Mouse (Mus musculus) gastrocnemius, adult 18-20 months (tissue): ENCODE measurements at regions not wholly inside any gene's neighbourhood (a gene's known extent, or its start where the extent isn't known, plus 50 kb on each side); places are given as distances from the start of the nearest gene placed in this dataset.
A peak's percentile ranks its signal among the peaks of the same experiment; 100 is the strongest.
"Not testable (repeated sequence)": the region's sequence is repeated elsewhere in the genome, so short reads cannot be mapped to it uniquely, and the experiment has no call there.

ENCODE experiments used
- DNase-seq: peaks from one replicate; pipeline ENCODE4 v3.0.0; 2021; ENCODE audit warnings: low spot score

DNA sequence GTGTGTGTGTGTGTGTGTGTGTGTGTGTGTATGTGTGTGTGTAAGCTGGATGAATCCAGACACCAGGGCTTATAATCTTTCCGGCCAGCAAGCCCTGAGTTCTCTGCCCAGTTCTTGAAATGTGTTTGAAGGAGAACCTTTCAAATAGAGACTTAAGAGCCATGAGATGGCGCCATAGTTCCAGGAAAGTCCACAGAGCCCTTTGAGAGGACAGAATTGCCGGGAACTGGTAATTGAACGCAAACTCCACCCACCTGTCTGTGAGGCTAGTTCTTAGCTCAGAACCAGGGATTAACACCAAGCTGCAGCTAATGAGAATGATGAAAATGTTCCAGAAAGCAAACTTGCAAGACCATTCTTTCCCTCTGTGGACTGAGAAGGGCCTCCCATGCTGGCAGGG lies 72.2 kb downstream of the Trim42 start:
- no peak for DNase-seq

DNA sequence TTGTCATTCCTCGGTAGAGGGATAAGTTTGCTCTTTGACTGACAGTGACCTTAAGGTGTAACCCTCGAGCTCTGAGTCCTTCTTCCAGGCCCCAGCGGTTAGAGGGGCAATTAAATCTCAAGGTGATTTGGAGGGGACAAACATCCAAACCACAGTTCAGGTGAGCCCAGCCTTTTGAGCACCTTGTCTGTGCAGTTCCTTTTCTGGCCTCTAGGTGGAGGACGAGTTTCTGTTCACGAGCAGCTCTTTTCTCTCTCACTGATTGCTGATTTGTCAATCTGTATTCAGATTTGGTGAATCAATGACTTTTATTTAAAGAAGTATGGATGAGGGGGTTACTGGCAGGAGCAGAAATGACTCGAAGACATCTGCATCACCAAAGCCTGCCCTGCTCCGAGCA lies 74.0 kb downstream of the Trim42 start:
- DNase-seq = peak; percentile 14

DNA sequence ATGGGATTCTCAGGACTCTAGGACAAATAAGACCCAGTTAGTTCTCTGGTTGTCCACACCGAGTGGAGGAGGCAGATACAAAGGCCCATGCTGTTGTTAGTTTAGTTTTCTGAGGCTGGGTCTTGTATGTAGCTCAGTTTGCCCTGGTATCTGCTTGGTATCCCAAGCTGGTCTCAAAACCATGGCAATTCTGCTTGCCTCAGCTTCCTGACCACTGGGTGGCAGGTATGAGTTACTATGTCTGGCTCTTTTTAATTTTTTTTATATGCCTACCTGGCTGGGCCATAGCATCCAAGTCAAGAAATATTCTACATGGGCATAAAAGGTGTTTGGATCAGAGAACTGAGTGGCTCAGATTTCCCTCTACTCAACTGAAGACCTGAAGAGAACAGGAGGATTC lies 77.9 kb downstream of the Trim42 start:
- no peak for DNase-seq

DNA sequence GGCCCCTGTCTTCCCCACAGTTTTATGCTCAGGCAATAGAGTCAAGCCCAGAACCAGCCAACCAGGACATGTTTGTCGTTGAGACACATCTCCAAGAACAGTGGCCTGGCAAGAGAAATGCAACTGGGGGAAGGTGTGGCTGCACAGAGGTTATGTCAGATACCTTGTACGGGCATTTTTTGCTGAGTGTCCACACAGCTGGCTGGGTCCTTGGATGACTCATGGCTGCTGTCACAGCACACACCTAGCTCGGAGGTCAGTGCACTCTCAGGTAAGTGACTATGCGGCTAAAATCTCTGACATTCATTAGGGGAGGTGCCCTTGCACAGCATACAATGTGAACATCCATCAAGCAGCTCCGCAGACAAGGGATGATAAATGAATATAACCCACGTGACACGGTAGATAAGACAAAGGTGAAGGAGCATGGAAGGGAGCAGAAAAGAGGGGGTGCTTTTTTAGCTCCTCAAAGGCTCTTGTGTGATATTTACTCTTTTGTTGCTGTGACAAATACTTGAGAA lies 85.4 kb downstream of the Trim42 start:
- DNase-seq = no peak

DNA sequence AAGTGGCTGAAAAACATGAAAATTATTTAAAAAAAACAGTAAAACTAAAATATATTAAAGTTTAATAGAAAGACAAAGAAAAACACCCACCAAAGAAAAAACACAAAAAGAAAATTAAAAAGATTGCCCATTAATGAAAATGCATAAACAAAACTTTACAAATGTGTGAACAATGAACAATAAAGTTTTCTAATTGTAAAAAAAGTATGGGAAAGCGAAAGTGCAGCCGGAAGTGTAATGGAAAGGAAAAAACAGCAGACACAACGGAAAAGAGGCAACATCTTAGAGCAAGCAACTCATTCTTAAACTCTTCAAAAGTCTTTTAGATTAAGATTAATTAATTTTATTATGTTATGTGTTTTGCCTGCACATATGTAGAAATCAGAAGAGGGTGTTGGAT lies 87.7 kb downstream of the Trim42 start:
- DNase-seq = no peak

DNA sequence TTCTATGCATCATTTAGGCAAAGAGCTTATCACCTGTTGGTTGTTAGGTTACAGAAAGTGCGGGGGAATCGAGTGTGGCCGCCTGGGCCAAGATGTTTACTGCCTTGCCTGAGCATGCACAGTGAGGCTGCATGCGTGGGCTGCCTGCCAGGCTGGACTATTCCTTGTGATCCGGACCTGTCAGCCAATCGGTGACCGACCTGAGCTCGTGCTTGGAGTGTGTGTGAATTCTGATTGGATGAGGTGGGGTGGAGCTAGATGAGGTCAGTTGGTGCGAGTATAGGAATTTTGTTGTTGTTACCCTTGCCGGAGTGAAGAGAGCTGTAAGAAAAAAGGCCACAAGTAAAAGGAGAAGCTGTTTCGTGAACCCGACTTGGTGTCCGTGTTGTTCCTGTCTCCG lies 94.3 kb downstream of the Trim42 start:
- not testable (repeated sequence) for DNase-seq

DNA sequence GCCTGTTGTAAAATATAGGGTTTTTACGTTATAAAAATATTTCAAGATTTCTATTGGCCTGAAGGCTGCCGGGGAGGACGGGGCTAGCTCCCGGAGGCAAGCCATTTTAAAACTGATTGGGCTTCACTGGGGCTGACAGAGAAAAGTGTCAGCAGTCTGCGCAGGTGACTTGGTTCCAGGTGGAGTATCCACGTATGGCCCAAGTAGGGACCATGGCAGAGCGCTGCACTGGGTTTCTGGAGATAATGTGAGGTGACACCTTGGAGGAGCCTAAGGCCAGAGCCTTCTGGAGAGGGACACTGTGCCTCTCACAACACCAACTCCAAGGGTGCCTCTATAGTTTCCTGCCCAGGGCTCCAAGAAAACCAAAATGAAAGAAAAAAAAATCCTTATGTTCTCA lies 95.9 kb downstream of the Trim42 start:
- no peak for DNase-seq

DNA sequence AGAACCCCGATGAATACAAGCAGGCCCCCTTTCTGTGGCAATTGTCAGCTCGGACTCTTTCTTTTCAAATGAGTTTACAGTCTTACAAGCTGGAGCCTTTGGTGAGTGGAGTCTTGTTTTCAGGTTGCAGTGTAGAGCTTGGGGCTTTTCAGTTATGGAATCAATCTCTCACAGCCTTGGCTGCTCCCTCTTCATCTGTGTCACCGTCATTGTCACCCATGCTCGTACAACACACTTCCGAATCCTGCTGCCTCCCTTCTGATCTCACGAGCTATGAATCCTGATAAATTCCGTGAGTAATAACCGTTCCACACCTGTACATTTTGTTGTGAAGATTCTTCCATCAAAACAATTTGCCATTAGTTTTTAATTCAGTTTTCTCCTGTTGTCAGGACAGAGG lies 97.7 kb downstream of the Trim42 start:
- DNase-seq = no peak

DNA sequence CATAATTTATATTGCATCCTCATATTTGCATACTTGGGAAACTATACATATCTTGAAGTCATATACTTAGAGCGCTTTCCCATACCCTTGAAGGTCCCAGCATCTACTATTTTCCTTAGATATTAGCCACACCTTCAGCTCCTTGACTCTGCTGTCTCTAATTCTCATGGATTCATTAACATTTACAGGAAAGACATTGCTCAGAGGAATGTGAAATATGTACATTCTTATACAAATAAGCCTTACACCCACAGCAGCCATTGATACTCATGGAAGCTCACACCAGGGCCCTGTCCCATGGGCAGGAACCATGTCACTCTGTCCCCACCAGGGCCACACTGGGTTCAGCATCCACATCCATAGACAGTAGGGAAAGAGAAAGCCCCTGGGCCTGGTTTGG lies 122.1 kb downstream of the Trim42 start:
- no peak for DNase-seq

DNA sequence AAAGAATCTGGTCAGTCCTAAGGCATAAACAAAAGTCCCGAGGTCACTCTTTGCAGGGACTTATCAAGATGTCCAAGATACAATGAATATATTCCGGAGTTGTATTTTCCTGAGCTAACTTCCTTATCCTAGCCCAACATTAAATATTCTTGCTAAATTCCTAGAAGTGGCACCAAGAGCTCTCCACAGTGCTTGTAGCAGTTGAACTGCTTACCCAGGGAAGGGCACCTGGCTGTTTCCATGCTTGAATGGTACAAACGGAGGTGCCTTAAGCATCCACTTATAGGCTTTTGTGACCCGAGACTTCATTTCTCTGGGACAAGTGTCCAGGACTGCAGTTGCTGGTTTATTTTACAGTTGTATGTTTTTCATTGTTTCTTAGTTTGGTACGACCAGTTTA lies 115.1 kb upstream of the Slc25a36 start:
- no peak for DNase-seq

DNA sequence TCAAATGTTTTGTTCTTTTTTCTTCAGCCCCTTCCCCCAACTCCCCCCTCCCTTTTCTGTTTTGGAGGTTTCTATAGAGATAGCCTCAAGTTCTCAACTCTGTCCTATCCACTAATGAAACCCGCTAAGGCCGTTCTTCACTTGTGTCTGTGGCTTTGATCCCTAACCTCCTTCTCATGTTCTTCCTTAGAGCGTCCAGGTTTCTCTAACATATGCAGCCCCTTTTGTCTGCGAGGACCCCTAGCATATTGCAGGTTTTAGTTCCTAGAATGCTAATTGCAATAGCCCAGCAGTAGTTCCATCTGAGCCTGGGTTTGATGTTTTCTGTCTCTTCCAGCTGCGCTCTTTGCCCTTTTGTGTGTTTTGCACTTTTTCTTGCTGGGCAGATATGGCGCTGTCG lies 113.6 kb upstream of the Slc25a36 start:
- DNase-seq = no peak

DNA sequence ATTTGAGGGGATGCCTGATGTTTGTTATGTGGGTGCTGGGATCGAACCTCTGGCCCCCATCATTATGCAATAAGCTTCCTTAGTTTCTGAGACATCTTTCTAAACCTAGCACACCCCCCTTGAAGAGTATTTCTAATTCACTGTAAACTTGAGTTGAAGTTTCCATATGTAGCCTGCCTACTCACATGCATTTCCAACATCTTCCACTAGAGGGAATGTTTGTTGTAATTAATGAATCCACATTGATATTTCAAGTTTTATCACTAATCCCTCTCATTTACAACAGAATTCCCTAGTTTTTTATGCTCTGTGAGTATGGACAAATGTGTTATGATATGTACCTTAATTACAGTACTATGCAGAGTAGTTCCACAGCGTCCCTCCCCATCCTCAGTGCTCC lies 103.8 kb upstream of the Slc25a36 start:
- no peak for DNase-seq

DNA sequence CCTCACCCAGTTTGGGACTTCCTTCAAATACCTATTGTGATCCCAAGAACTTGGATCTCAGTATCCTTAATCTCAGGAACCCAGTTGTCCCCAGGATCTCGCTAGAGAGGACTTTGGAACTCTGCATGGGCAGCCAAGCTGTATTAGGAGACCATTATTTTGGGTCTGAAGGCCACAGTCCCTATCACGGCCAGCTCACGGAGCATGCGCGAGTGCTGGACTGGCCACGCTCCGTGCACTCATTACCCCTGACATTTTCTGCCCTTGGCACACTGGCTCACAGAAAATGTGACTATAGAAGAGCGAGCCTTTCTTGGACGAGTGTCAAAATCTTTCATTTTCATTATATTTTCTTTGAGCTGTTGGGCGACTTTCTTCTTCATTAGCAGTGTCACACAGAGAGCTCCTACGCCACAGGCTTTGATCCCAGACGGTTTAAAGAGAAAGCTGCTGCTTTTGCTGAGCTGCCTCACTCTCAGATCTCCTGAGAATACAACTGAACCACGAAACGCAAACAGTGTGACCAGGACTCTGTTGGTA lies 79.4 kb upstream of the Slc25a36 start:
- no peak for DNase-seq

DNA sequence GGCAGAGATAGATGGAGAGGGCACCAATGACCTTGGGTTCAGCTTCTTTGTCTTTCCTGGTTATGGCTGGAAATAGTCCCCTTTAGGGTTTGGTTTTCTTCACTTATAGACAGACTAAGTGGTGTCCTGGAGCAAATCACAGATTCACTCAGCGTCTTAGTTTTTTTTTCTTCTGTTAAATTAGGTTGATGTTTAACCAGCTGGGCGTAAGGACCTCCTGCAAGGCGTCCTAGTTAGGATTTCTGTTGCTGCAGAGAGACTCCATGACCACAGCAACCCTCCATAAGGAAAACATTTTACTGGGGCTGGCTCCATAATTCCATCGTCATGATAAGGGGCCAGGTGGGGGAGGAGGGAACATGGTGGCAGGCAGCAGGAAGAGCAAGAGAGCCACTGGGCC lies 78.7 kb upstream of the Slc25a36 start:
- DNase-seq = no peak

DNA sequence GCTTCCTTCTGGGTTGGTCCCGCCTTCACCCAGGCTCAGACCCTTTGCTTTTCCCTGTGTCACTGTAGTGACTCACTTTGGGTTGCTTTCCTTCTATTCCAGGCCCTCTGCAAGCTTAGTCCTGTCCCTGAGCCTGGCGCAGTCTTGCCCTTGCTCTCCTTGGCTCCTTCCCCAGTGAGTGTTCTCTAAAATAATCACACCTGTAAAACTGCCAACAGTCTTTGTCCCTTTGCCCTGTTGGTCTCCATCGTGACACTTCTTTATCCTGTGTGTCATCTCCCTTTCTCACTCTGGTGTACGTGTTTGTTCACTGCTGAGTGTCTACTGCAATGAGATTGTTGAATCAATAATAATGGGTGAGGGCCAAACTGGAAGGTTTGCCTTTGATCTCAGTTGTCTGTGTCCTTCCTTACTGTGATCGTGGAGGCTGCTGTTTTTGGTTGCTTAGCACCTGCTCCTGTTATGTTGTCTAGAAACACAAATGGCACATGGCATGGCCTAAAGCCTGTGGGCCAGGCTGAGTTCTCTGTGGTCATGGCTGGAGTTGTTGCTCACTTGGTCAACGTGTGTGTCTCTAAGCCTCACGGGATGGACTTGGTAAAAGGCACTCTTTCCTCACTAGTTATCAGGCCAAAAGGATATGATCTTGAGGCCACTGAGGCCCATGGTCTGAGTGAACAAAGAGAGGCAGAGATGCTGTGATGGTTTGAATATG lies 77.8 kb upstream of the Slc25a36 start:
- DNase-seq = peak; percentile 6

DNA sequence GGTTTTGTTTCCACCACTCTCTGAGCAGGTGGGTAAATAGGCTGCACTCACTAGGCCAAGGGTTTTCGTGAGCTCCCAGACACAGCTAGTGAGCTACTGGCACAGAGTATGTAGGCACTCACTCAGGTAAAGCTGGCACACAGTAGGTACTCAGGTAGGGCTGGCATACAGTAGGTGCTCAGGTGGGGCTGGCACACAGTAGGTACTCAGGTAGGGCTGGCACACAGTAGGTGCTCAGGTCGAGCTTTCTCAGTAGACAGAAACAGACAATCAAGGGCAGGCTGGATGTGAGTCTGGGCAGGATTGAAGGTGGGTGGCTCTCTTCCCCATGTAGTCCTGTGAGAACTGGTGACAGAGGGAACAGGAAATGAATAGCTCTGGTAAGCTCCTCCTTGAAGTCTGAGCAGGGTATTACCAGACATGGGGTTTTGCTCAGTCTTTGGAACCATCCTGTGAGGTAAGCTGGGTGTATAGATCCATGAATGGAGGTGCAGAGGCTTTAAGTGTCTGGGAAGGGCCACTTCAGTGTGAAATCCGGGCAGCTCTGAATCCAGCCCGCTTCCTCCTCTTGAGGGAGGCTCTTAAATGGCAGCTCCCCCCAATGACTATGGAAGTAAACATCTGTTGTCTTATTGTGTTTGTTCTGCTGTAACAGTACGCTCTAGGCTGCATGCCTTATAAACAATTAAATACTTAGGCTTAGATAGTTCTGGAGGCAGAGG lies 62.4 kb upstream of the Slc25a36 start:
- no peak for DNase-seq

DNA sequence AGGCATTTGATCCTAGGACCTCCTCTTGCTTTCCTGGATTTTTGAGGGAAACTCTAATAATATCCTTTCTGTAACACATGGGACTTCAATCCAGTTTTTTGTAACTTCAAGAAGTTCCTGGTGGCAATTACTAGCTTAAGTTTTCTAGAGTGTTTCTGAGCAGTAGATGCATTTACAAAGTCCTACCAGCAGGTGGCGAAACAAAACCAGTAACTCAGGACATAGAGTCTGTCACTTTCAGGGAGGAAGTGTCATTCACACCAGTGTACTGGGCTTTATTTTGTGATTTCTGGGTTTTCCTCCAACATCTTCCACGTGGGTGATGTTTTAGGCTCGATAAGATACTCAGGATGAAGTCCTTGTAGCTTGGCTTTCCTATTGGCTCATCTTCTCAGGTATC lies 61.1 kb upstream of the Slc25a36 start:
- DNase-seq = peak; percentile 12

DNA sequence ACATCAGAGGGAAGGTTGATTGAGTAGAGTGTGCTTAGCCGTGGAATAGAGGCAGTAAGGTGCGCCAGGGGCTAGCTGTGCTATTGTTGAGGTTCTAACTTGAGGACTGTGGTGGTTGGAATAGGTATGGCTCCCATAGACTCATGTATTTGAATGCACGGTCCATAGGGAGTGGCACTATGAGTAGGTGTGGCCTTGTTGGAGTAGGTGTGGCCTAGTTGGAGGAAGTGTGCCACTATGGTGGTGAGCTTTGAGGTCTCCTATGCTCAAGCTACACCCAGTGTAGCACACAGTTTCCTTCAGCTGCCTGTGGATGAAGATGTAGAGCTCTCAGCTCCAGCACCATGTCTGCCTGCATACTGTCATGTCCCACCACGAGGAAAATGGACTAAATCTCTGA lies 60.5 kb upstream of the Slc25a36 start:
- DNase-seq = no peak

DNA sequence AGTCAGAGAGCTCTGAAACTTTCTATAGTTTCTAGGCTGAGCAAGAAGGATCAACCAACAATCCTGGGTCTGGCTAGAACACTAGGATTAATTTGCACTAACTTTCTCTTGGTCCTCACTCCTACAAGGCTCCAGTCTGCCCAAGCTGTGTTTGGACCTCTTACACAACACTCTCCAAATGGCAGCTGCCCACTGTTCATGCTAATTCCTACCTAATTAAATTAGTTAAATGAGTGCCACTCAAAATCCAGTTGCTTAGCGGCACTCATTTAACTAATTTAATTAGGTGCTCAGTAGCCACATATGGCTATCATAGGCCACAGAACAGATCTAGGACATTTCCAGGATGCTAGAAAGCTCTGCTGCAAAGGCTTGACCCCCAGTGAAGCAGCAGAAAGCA lies 59.9 kb upstream of the Slc25a36 start:
- no peak for DNase-seq

DNA sequence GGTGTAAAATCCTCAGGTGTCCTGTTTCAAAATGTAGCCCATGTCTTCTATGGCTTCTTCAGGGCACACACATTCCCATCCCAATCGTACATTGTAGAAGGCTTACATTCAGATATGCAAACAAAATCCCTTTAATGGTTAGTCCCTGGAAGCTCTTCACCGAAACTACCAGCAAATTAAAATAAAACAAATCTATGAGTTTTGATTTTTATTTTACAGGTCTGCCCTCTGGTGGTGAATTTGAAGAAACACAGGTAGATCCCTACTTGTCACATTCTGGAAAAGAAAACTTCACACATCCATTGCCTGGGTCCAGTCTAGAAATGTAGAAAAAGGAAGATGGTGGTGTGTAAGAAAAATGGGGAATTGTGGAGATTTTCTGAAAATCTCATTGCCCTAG lies 51.5 kb upstream of the Slc25a36 start:
- DNase-seq = no peak
